8 mouse cellular contexts compared by ENCODE assay signal in the genomic region with DNA sequence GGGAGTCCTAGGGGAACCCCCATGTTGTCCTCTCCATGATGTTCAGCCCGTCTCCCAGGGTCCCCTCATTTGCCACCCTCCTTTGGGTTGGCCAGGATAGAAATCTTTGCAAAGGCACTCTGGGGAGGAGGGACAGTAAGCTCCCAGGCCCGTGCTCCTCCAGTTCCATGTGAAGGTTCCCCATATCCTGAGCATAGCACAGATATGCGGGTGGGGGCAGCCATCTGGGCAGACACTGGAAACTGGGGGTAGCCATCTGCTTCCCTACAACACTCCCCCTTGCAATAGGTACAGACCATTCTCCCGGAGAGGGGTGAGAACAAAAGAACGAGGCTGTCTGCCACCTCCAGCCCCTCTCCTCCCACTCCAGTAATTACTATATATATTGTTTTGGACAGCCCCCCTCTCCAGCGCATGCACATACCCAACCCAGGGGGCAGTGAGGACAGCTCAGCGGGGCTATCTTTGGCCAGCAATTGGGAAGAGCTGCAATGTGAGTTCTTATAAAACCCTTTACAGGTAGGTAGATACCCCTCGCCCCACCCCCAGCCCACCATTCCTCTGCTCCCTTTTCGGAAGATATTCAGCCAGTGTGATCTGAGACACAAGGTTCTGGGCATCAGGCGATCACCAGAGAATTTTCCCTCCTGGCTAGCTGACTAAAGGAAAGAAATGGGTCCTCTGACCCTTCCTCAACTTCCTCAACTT. TPM values are rescaled to one million over a fixed set of nuclear protein-coding genes. Genes with fewer than 3 reads are reported as not detected.
DNase-seq lines count a peak whose midpoint lies in the region; ATAC-seq and TF ChIP-seq lines count a peak whose summit lies in the region.

No protein-coding gene starts in this region.

- 43% methylated on average over 10 of the region's 10 CpGs for WGBS in heart, embryonic 11.5 days (ENCODE audit: insufficient replicate concordance)
- 48% methylated on average over 10 of the region's 10 CpGs for WGBS in heart, postnatal 0 days
- 42% methylated on average over 10 of the region's 10 CpGs for WGBS in limb, embryonic 12.5 days

- H3K9me3 ChIP-seq in heart, embryonic 11.5 days (replicated peaks; ENCODE audit: control insufficient read depth, low read length), result no peaks in the 10 kb centered on the region
- no peaks in the 10 kb centered on the region for H3K9me3 ChIP-seq in heart, postnatal 0 days (replicated peaks; ENCODE audit: control insufficient read depth, low read length)
- peaks cover 5% of the 10 kb centered on the region; the same call in 1 of the 2 replicates for H3K9me3 ChIP-seq in limb, embryonic 12.5 days

- H3K4me3 ChIP-seq in heart, embryonic 11.5 days (ENCODE audit: low read depth, low read length), result peak overlapping the region; percentile 74
- peak overlapping the region; percentile 59; the same call in 1 of the 2 replicates for H3K4me3 ChIP-seq in heart, postnatal 0 days (ENCODE audit: low read depth, low read length)
- H3K4me3 ChIP-seq in limb, embryonic 12.5 days (replicated peaks), result peak overlapping the region; percentile 76

- no peak for TF ChIP-seq CTCF in heart, postnatal 0 days (IDR thresholded peaks at IDR 0.05; ENCODE audit: low read depth)

- no peak for DNase-seq in heart, adult 9 months (ENCODE audit: low spot score in 2 of 2)
- peak; percentile 80 for DNase-seq in cerebellum, adult 11-12 months
- no peak for DNase-seq in heart, postnatal 0 days (ENCODE audit: low spot score)
- DNase-seq in right cerebral cortex, postnatal 25 days, result peak; percentile 72
- no peak for DNase-seq in gastrocnemius, adult 8-10 months (ENCODE audit: low spot score in 2 of 2)
- DNase-seq in adrenal gland, postnatal 10 days, result no peak

- H3K36me3 ChIP-seq in heart, embryonic 11.5 days (ENCODE audit: control insufficient read depth, insufficient read depth, low read length), result peaks cover 7% of the 10 kb centered on the region; the same call in 1 of the 2 replicates
- peaks cover 11% of the 10 kb centered on the region for H3K36me3 ChIP-seq in heart, postnatal 0 days (replicated peaks; ENCODE audit: control insufficient read depth, insufficient read depth, low read length)
- H3K36me3 ChIP-seq in limb, embryonic 12.5 days, result peaks cover 63% of the 10 kb centered on the region

- H3K4me2 ChIP-seq in heart, embryonic 11.5 days, result peak overlapping the region; percentile 93
- peak overlapping the region; percentile 85; the same call in 1 of the 2 replicates for H3K4me2 ChIP-seq in heart, postnatal 0 days (ENCODE audit: low read depth, low read length)
- H3K4me2 ChIP-seq in limb, embryonic 12.5 days, result peak overlapping the region; percentile 98

- H3K27ac ChIP-seq in heart, embryonic 11.5 days (ENCODE audit: low read depth, low read length), result 0 out of 2 replicates have a peak overlapping the region, but pooled peaks have one; percentile 38
- H3K27ac ChIP-seq in heart, postnatal 0 days (ENCODE audit: low read depth), result no peak overlapping the region
- peak overlapping the region; percentile 96 for H3K27ac ChIP-seq in limb, embryonic 12.5 days

- peak overlapping the region; percentile 71 for H3K9ac ChIP-seq in heart, embryonic 11.5 days (ENCODE audit: low read depth, low read length)
- no peak overlapping the region; the same call in 1 of the 2 replicates for H3K9ac ChIP-seq in heart, postnatal 0 days (replicated peaks; ENCODE audit: low read depth, low read length)
- peak overlapping the region; percentile 93 for H3K9ac ChIP-seq in limb, embryonic 12.5 days (replicated peaks)

- ATAC-seq in heart, embryonic 11.5 days (replicated peaks; ENCODE audit: insufficient number of reproducible peaks, low FRiP score, low TSS enrichment), result no peak
- no peak for ATAC-seq in heart, postnatal 0 days (ENCODE audit: insufficient read depth, low read depth)
- ATAC-seq in limb, embryonic 12.5 days (ENCODE audit: insufficient number of reproducible peaks, insufficient read depth, low FRiP score, low TSS enrichment, low read depth), result no peak

- peaks cover 9% of the 10 kb centered on the region for H3K27me3 ChIP-seq in heart, embryonic 11.5 days (ENCODE audit: control insufficient read depth, insufficient read depth, low read length)
- peaks cover 19% of the 10 kb centered on the region for H3K27me3 ChIP-seq in heart, postnatal 0 days (ENCODE audit: control insufficient read depth, insufficient read depth, low read length)
- peaks cover 12% of the 10 kb centered on the region; the same call in 1 of the 2 replicates for H3K27me3 ChIP-seq in limb, embryonic 12.5 days

- no peak for TF ChIP-seq EP300 in heart, postnatal 0 days (IDR thresholded peaks at IDR 0.05; ENCODE audit: low read depth)

- peaks cover 34% of the 10 kb centered on the region for H3K4me1 ChIP-seq in heart, embryonic 11.5 days (ENCODE audit: control insufficient read depth, insufficient read depth, low read length)
- H3K4me1 ChIP-seq in heart, postnatal 0 days (ENCODE audit: control insufficient read depth, insufficient read depth), result 0 out of 2 replicates have a peak, but pooled peaks cover 8% of the 10 kb centered on the region
- peaks cover 51% of the 10 kb centered on the region for H3K4me1 ChIP-seq in limb, embryonic 12.5 days (replicated peaks)

RNA-seq across cellular contexts. Expression of a gene that starts 2.4 kb away (rescaled TPM):
- 17.9 and 18.0 TPM in 2 replicates for polyA plus RNA-seq in heart, embryonic 11.5 days (2014; fragmentation: Nextera tagmentation; extraction: Ambion mirVana)
- 20.8 and 44.2 TPM in 2 replicates for total RNA-seq in heart, postnatal 0 days (2014; rRNA removed; ENCODE audit: low replicate concordance)
- 10.0 and 13.8 TPM in 2 replicates for polyA plus RNA-seq in heart, postnatal 0 days (2015; fragmentation: Nextera tagmentation; extraction: Ambion mirVana)
- 67.5 and 74.1 TPM in 2 replicates for polyA plus RNA-seq in limb, embryonic 12.5 days (2016; fragmentation: Nextera tagmentation; extraction: Ambion mirVana)
- total RNA-seq in gastrocnemius, adult 8-10 months (2022), result 10 to 100 TPM in 1 of 4 experiments, 1 to 10 TPM in 3; 7.1 to 12.1 (median 9.0) TPM
- 10 to 100 TPM; 18.1 to 26.5 TPM for total RNA-seq in adrenal gland, postnatal 10 days (2021)

RNA-seq across cellular contexts. Expression of a gene that starts 7.1 kb away (rescaled TPM):
- polyA plus RNA-seq in heart, embryonic 11.5 days (2014; fragmentation: Nextera tagmentation; extraction: Ambion mirVana), result 8.4 and 11.8 TPM in 2 replicates
- 51.0 and 61.2 TPM in 2 replicates for total RNA-seq in heart, postnatal 0 days (2014; rRNA removed; ENCODE audit: low replicate concordance)
- 22.8 and 23.3 TPM in 2 replicates for polyA plus RNA-seq in heart, postnatal 0 days (2015; fragmentation: Nextera tagmentation; extraction: Ambion mirVana)
- 3.4 and 3.5 TPM in 2 replicates for polyA plus RNA-seq in limb, embryonic 12.5 days (2016; fragmentation: Nextera tagmentation; extraction: Ambion mirVana)
- total RNA-seq in gastrocnemius, adult 8-10 months (2022), result 1 to 10 TPM; 1.8 to 4.1 (median 2.7) TPM
- total RNA-seq in adrenal gland, postnatal 10 days (2021), result 10 to 100 TPM in 1 of 2 experiments, 1 to 10 TPM in 1; 7.4 to 13.7 TPM

RNA-seq across cellular contexts. Expression of a gene that starts 8.0 kb away (rescaled TPM):
- 82.3 and 83.0 TPM in 2 replicates for polyA plus RNA-seq in heart, embryonic 11.5 days (2014; fragmentation: Nextera tagmentation; extraction: Ambion mirVana)
- 44.4 and 64.1 TPM in 2 replicates for total RNA-seq in heart, postnatal 0 days (2014; rRNA removed; ENCODE audit: low replicate concordance)
- 28.8 and 30.0 TPM in 2 replicates for polyA plus RNA-seq in heart, postnatal 0 days (2015; fragmentation: Nextera tagmentation; extraction: Ambion mirVana)
- 150 and 166 TPM in 2 replicates for polyA plus RNA-seq in limb, embryonic 12.5 days (2016; fragmentation: Nextera tagmentation; extraction: Ambion mirVana)
- total RNA-seq in gastrocnemius, adult 8-10 months (2022), result 10 to 100 TPM; 22.1 to 27.1 (median 23.2) TPM
- 10 to 100 TPM; 48.3 to 69.4 TPM for total RNA-seq in adrenal gland, postnatal 10 days (2021)

RNA-seq across cellular contexts. Expression of a gene that starts 22.5 kb away (rescaled TPM):
- 1.6 and 1.8 TPM in 2 replicates for polyA plus RNA-seq in heart, embryonic 11.5 days (2014; fragmentation: Nextera tagmentation; extraction: Ambion mirVana)
- 2.3 and 7.7 TPM in 2 replicates for total RNA-seq in heart, postnatal 0 days (2014; rRNA removed; ENCODE audit: low replicate concordance)
- polyA plus RNA-seq in heart, postnatal 0 days (2015; fragmentation: Nextera tagmentation; extraction: Ambion mirVana), result 0.72 and 0.82 TPM in 2 replicates
- polyA plus RNA-seq in limb, embryonic 12.5 days (2016; fragmentation: Nextera tagmentation; extraction: Ambion mirVana), result 4.3 and 5.0 TPM in 2 replicates
- under 1 TPM; 0.29 to 0.70 (median 0.38) TPM for total RNA-seq in gastrocnemius, adult 8-10 months (2022)
- total RNA-seq in adrenal gland, postnatal 10 days (2021), result 10 to 100 TPM; 12.7 to 16.3 TPM

RNA-seq across cellular contexts. Expression of a gene that starts 23.9 kb away (rescaled TPM):
- polyA plus RNA-seq in heart, embryonic 11.5 days (2014; fragmentation: Nextera tagmentation; extraction: Ambion mirVana), result 20.8 and 21.5 TPM in 2 replicates
- 22.4 and 23.7 TPM in 2 replicates for total RNA-seq in heart, postnatal 0 days (2014; rRNA removed; ENCODE audit: low replicate concordance)
- 24.7 and 25.0 TPM in 2 replicates for polyA plus RNA-seq in heart, postnatal 0 days (2015; fragmentation: Nextera tagmentation; extraction: Ambion mirVana)
- polyA plus RNA-seq in limb, embryonic 12.5 days (2016; fragmentation: Nextera tagmentation; extraction: Ambion mirVana), result 27.3 and 28.0 TPM in 2 replicates
- 1 to 10 TPM; 7.6 to 8.8 (median 8.4) TPM for total RNA-seq in gastrocnemius, adult 8-10 months (2022)
- 10 to 100 TPM; 27.7 to 30.9 TPM for total RNA-seq in adrenal gland, postnatal 10 days (2021)

Comparison
In these comparisons a context has a peak if more than half of its experiments do, and no peak if none do; other contexts are left out.
1. DNase-seq: peak in cerebellum, adult 11-12 months (single experiment) and right cerebral cortex, postnatal 25 days (single experiment); none in heart, adult 9 months (0 of 2), heart, postnatal 0 days (single experiment), gastrocnemius, adult 8-10 months (0 of 2) and adrenal gland, postnatal 10 days (single experiment).
2. Peak in every context shown above with its lines, with median percentiles within 50 percentile points of each other: H3K4me2 ChIP-seq and H3K4me3 ChIP-seq.